Mouse (Mus musculus) right cerebral cortex, postnatal 4 days (tissue): ENCODE measurements around the gene Gm8765.
"Not testable (repeated sequence)": the region's sequence is repeated elsewhere in the genome, so short reads cannot be mapped to it uniquely, and the experiment has no call there.

Experiments
- DNase-seq: peaks from one replicate; pipeline ENCODE4 v3.0.0-alpha.2; 2022

Gene Gm8765

DNA sequence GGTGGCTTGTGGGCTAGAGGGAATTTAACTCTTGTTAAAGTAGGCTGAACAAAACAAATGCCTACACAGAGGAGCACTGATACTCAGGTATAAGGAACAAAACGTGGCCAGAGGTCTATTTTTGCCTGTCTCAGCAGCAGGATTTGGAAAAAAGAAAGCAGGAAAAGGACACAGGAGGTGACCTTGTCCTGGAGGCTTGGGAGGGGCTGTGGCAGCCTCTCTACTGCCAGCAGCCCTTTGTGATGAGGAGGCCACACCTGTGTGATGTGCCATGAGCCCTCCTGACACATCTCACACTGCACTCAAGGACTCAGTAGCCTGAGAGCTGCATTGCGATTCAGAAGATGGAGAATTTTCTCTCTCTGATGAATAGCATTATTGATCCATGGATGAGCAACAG is at the start of gene Gm8765:
Gene Gm8765 (plus strand): TSS at position 301 of the 400 bp plus-strand sequence.
- DNase-seq: not testable (repeated sequence)

GRCm38 (mm10) chr13:50648771-50649170 is 49.3 kb upstream of the Gm8765 start:
- DNase-seq: not testable (repeated sequence)

- not testable (repeated sequence) for DNase-seq
Measured at GRCm38 (mm10) chr13:50750282-50750681, 52.2 kb downstream of the Gm8765 start.

GRCm38 (mm10) chr13:50751732-50752131 is 53.6 kb downstream of the Gm8765 start:
- DNase-seq: no peak

GRCm38 (mm10) chr13:50752961-50753360 is 54.8 kb downstream of the Gm8765 start:
- not testable (repeated sequence) for DNase-seq
